Mouse (Mus musculus) heart, postnatal 14 days (tissue): ENCODE results near the gene Elf1. TPM values are rescaled to one million over a fixed set of nuclear protein-coding genes. Genes with fewer than 3 reads are reported as not detected.
"Not testable (repeated sequence)": the region's sequence is repeated elsewhere in the genome, so short reads cannot be mapped to it uniquely, and the experiment has no call there.

Experiments used
- DNase-seq, 2 experiments: peaks; one replicate each; pipeline ENCODE4 v3.0.0; 2021 to 2022
- intact Hi-C: fragments of 180-260 bp; cut with DNase I; formaldehyde crosslinking; loops from one replicate; pipeline ENCODE4 v1.15.1; 2025
- long read RNA-seq, 2 experiments: library from polyadenylated mRNA; stranded (forward); transcript quantifications; one replicate each; pipeline ENCODE4 v2.0.0; 2021
- total RNA-seq, 2 experiments: library from RNA; stranded (reverse); gene quantifications; 2 replicates each; pipeline ENCODE4 v1.2.3; 2021

The Elf1 gene
- 10 to 100 TPM; 20.8 to 21.5 TPM for total RNA-seq
- long read RNA-seq, experiment 1, full-length matches to known transcripts: 5 of 10 reads
- long read RNA-seq, experiment 1, partial matches to known transcripts: 2 of 10 reads
- long read RNA-seq, experiment 1, other reads (novel, unspliced or antisense): 3 of 10 reads
- long read RNA-seq, experiment 2, full-length matches to known transcripts: 3 of 10 reads
- long read RNA-seq, experiment 2, partial matches to known transcripts: 3 of 10 reads
- long read RNA-seq, experiment 2, other reads (novel, unspliced or antisense): 4 of 10 reads

GRCm38 (mm10) chr14:79480624-79481338, at the start of gene Elf1:
Elf1 (plus strand) TSS chr14:79481194.
- DNase-seq: peak; percentile 99
- intact Hi-C loops: loop anchor here (2.0 kb wide), 1 partner anchor 82 kb away; no protein-coding TSS in a partner anchor

GRCm38 (mm10) chr14:79434068-79434467, 46.9 kb upstream of the Elf1 start:
- intact Hi-C loops: no loop called here
- no peak for DNase-seq

GRCm38 (mm10) chr14:79440655-79441054, 40.3 kb upstream of the Elf1 start:
- no peak for DNase-seq
- intact Hi-C loops: no loop called here

GRCm38 (mm10) chr14:79441441-79441840, 39.6 kb upstream of the Elf1 start:
- intact Hi-C loops: no loop called here
- no peak for DNase-seq

- no peak for DNase-seq
- intact Hi-C loops: no loop called here
Observed at GRCm38 (mm10) chr14:79444601-79445000, 36.4 kb upstream of the Elf1 start.

GRCm38 (mm10) chr14:79445055-79445620, 35.9 kb upstream of the Elf1 start:
- intact Hi-C loops: no loop called here
- DNase-seq: no peak

GRCm38 (mm10) chr14:79451681-79452590, 29.1 kb upstream of the Elf1 start, which contains the start of gene Kbtbd6:
Kbtbd6 (plus strand) TSS chr14:79451835.
- intact Hi-C loops: not testable (repeated sequence)
- DNase-seq: peak; percentile 68 to 78

GRCm38 (mm10) chr14:79452591-79452934, 28.4 kb upstream of the Elf1 start:
- DNase-seq, intact Hi-C loops: not testable (repeated sequence)

GRCm38 (mm10) chr14:79460401-79460800, 20.6 kb upstream of the Elf1 start:
- no peak for DNase-seq
- intact Hi-C loops: no loop called here

GRCm38 (mm10) chr14:79460988-79461387, 20.0 kb upstream of the Elf1 start:
- no peak for DNase-seq
- intact Hi-C loops: no loop called here

- intact Hi-C loops: loop anchor here (2.0 to 5.0 kb wide), 2 partner anchors 71 to 338 kb away; no protein-coding TSS in a partner anchor
- no peak for DNase-seq
Observed at GRCm38 (mm10) chr14:79465623-79466022, 15.4 kb upstream of the Elf1 start.

GRCm38 (mm10) chr14:79467621-79468020, 13.4 kb upstream of the Elf1 start:
- intact Hi-C loops: loop anchor here (2.0 to 5.0 kb wide), 2 partner anchors 73 to 340 kb away; no protein-coding TSS in a partner anchor
- DNase-seq: peak; percentile 69 to 81

GRCm38 (mm10) chr14:79473384-79473783, 7.6 kb upstream of the Elf1 start:
- intact Hi-C loops: no loop called here
- no peak for DNase-seq

GRCm38 (mm10) chr14:79481339-79482151, 551 bp downstream of the Elf1 start, which contains the start of gene Wbp4:
Wbp4 (minus strand) TSS chr14:79481520.
- intact Hi-C loops: loop anchor here (2.0 kb wide), 1 partner anchor 81 kb away; no protein-coding TSS in a partner anchor
- peak; percentile 93 to 94 for DNase-seq

- intact Hi-C loops: no loop called here
- DNase-seq: peak; percentile 23 to 43
Observed at GRCm38 (mm10) chr14:79482251-79482661, 1.3 kb downstream of the Elf1 start.

- intact Hi-C loops: no loop called here
- DNase-seq: no peak
Observed at GRCm38 (mm10) chr14:79482747-79483355, 1.9 kb downstream of the Elf1 start.

GRCm38 (mm10) chr14:79483611-79484120, 2.7 kb downstream of the Elf1 start:
- intact Hi-C loops: no loop called here
- DNase-seq: no peak

GRCm38 (mm10) chr14:79486617-79486992, 5.6 kb downstream of the Elf1 start:
- no peak for DNase-seq
- intact Hi-C loops: no loop called here
